Mouse (Mus musculus) NIH3T3 (cell line): Measurements from ENCODE around the gene Slit2.

Experiments
- DNase-seq: peaks from one replicate; pipeline ENCODE4 v3.0.0-alpha.2; 2012; ENCODE audit warnings: low read depth

The Slit2 gene

GRCm38 (mm10) chr5:47982941-47983701, at the start of gene Slit2:
TSS of gene Slit2 (plus strand) at chr5:47983138.
- DNase-seq, result peak; percentile 92

- DNase-seq, result peak; percentile 59
Observed at GRCm38 (mm10) chr5:47938586-47939372, 44.2 kb upstream of the Slit2 start.

GRCm38 (mm10) chr5:47956451-47956850, 26.5 kb upstream of the Slit2 start:
- DNase-seq, result no peak

- DNase-seq, result no peak
Observed at GRCm38 (mm10) chr5:47975795-47976194, 7.1 kb upstream of the Slit2 start.

- peak; percentile 68 for DNase-seq
Observed at GRCm38 (mm10) chr5:47979371-47979770, 3.6 kb upstream of the Slit2 start.

GRCm38 (mm10) chr5:47980459-47980858, 2.5 kb upstream of the Slit2 start:
- DNase-seq, result peak; percentile 64

DNA sequence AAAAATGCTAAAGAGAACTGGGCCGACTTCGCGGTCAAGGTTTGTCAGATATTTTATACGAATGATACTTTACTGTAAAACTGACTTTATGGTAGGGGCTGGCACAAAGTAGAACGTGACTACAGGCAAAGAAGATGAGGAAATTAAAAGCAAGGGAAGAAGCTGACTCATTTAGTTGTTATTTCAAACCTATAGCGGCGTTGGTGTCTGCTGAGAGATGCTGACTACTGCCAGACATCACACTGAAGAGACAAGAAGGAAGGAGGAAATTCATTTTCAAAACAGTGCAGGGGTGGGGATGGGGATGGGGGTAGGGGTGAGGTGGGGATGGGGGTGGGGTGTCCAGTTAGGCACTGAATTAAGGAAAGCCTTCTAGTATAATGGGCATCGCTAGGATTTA, 987 bp upstream of the Slit2 start:
- peak; percentile 12 for DNase-seq

DNA sequence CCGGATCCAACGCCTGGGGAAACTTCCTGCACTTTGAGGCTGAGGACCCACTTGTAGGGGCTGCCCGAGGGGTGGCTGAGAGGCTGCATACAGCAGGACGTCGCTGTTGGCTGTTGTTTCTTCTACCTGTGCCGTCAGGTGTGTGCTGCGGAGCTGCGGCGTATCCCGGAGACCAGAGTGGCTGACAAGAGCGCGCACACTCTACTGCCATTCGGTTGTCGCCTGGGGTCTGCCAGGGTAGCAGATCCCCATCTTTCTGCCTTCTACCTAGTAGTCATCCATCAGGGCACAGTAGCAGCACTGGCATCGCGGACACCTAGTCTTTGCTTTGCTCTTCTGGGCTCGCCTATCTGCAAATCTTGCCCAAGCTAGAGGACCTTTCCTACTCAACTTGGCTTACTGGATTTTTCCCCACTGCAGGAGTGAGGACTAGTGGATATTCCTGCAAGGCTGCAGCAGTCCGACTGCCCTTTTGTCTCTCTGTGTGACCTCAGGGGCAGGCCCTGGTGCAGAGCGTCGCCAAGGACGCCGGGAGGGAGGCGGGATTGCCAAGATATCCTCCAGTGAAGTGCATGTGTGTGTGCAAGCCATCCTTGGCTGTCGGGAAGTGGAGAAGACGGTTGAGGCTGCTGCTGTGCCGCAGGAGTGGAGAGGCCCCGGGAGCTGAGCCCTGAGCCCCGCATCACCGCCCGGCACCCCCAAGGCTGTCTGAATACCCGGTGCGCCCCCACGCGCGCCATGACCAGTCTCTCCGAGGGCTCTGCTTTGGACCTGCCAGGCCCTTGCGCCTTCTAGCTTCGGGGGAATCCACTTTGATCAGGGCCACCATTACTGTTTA, 1.0 kb downstream of the Slit2 start:
- peak; percentile 54 for DNase-seq

DNA sequence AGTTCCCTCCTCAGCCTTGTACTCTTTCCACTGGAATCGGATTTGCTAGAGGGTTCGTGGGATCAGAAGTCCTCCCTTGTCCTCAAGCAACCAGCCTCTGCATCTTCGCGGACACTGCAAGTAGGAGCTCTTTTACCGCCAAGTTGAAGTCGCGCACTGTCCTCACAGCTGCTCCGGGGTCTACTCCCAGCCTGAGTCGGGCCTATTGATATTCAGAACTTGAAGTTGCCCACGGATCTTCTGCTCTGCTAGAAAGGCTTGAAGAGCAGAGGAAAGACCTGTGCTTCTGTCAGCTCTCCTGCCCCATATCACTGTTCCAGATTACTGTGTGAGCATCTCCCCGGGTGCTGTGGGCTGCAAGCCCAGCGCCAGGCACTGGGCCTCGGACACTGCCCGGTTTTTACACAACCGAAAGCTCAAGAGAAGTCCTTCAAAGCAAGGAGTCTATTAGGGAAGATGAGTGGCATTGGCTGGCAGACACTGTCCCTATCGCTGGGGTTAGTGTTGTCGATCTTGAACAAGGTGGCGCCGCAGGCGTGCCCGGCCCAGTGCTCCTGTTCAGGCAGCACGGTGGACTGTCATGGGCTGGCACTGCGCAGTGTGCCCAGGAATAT, 1.8 kb downstream of the Slit2 start:
- peak; percentile 43 for DNase-seq

DNA sequence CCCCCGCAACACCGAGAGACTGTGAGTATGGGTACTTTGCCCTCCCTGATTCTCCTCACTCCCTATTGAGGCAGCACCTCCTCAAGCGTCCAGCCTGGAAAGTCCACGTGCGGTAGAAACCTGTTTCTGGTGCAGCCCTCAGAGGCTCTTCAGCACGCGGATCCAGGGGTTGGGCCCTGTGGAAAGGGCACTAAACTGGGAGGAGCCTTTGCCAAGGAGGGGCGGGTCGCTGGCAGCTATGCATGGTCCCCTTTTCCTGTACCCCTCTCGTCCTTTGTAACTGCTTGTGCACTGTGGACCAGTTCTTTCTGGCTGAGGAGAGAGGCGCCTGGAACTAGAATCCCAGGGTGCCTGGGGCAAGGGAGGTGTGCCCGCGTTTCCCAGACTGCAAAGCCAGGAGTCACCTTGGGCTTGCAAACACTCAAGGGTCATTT, 2.3 kb downstream of the Slit2 start:
- DNase-seq, result peak; percentile 60

DNA sequence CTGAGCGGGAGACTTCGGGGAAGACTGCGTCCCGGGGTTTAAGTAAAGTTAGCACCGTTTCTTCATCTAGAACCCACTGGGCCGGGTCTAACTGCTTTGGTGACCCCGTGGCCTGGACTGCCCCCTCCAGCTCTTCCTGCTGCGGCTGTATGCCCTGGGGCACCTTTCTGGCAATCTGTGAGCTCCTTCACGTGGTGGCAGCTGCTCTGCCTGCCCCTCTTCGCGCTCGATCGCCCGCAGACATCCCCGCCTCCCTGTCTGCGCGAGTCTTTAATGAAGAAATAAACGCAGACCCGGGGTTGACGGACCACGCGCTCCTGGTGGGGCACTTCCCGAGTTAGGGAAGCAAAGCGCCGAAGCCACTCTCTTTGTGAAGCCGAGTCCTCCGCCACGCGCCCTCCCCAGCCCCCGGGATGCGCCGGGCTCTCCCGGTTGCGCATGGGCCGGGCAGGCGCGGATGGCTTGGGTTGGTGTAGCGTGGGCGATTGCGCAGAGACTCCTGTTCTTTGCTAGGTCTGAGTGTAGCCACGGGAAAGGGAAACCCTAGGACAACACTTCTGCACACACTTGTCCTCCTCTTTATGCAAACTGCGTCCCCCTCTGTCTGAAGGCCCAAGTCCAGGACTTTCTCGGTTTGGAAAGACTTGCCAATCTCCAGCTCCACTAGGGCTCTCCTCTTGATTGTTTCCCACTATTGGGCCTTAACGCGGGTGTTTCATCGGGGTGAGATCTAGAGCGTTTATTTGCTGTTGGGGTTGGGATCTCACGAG, 3.1 kb downstream of the Slit2 start:
- DNase-seq, result peak; percentile 47

DNA sequence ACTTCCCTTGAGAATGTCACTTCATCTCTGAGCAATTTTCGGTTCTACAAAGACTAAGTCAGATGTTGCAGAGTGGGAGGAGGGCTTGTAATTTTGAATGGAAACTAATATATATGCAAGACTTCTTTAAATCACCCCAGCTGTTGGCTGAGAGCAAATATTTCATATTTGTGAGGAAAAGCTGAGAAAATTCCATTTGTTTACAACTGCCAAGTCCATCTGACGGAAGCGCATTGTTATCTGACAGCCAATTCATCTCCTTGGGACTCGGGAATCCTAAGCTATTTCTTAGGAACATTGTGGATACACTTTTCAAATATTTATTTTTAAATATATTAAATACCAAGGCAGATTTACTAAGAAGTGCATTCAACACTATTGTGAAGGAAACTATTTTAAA, 8.0 kb downstream of the Slit2 start:
- no peak for DNase-seq

GRCm38 (mm10) chr5:48003708-48004415, 20.9 kb downstream of the Slit2 start:
- DNase-seq, result peak; percentile 52

- no peak for DNase-seq
Observed at GRCm38 (mm10) chr5:48005533-48005932, 22.6 kb downstream of the Slit2 start.

DNA sequence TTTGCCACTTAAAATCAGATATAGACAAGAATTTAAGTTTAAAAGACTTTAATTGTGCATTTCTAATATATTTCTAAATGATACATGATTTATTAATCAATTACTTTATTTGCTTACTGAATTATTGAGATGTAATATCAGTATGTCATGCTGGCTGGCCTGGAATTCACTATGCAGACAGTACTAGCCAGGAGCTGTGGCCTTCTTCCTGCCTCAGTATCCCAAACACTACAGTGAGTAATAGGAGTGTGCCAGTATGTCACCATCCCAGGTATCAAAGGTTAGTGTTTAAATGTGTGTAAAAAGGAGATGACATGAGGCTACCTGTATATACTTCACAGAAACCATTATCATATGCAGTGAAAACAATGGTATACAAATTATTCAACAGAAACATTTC, 23.1 kb downstream of the Slit2 start:
- no peak for DNase-seq

DNA sequence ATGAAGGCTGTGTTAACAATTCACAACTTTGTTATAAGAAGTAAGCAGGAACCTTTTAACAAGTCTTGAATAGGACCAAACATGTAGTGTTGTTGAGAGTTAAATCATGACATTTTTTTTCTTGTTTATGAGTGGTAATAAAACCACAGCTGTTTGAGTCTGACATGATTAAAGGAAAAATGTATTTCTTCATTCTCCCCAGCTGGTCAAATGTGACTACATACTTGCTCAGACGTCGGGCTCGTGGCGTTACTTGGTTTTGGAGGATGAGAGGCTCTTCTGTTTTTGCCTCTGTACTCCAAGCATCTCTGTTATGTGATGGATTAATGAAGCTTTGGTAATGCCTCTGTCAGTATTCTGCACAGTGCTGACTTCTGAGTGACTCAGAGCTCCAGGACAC, 40.5 kb downstream of the Slit2 start:
- no peak for DNase-seq

- no peak for DNase-seq
Observed at GRCm38 (mm10) chr5:48034875-48035274, 51.9 kb downstream of the Slit2 start.

GRCm38 (mm10) chr5:48038033-48038432, 55.1 kb downstream of the Slit2 start:
- peak; percentile 32 for DNase-seq

DNA sequence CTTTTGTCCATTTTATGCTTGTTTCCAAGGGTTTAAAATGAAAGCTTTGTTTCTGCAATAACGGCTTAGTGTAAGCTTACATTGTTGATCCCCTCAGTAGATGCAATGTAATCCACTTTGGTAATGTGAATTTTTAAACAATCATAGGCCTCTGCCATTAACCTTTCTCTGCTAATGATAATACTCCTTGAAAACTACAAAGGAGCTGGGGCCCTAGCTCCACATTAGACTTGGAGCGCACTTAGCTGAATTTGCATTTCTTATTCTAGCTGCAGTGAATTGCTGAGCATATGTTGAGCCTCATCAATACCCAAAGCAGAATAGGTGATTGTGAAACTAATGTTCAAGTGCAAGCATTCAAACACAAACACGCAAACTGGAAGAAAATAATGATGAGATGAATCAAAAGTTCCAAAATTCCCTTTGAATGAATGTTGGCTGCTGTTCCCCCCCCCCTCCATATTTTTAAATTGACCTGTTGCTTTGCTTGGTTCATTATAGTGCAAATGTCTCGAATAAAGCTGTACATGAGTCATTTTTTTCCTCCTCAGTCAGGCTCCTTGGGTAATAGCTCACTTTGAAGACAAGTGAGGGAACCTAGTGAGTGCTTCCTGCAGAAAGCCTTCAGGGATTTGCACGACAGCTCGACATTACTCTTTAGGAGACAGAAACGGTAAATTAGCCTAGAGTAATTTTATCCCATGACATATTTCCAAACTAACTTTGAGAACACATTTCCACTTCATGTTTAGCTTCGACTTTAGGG, 66.2 kb downstream of the Slit2 start:
- no peak for DNase-seq
